Mouse (Mus musculus): ENCODE data around the gene Midn. TPM values are rescaled to one million over a fixed set of nuclear protein-coding genes. Genes with fewer than 3 reads are reported as not detected.

The Midn gene
- polyA plus RNA-seq, 1 experiment from 2014 or later = 46.2 TPM

DNA sequence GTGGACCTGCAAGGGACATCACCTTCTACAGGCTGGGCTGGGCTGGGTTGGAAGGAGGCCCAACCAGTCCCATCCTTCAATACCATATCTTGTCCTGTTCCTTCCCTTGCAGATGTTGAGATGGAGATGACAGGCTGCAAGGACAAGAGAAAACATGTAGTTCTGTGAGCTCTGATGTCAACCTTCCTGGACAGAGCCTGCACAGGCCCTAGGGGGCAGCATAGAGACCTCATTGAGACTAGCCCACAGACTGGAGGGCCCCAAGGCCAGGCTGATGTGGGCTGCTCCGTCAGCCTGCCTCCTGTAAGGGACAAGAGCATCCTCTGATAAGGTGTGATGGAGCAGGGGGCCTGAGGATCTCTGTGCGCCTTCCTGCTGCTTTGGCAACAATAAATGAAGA lies 26.6 kb downstream of the Midn start:
- H3K4me3 ChIP-seq (ENCODE audit: low read length) = no peak overlapping the region
- no peak overlapping the region for H3K9ac ChIP-seq (ENCODE audit: low read depth, low read length)
- H3K27me3 ChIP-seq (ENCODE audit: control insufficient read depth, insufficient read depth, low read length) = no peaks in the 10 kb centered on the region; the same call in 1 of the 2 replicates
- ATAC-seq (ENCODE audit: low FRiP score, low TSS enrichment) = no peak
- no peaks in the 10 kb centered on the region for H3K9me3 ChIP-seq (ENCODE audit: control insufficient read depth, low read length)
- peaks cover 17% of the 10 kb centered on the region for H3K4me1 ChIP-seq (ENCODE audit: control insufficient read depth, insufficient read depth, low read length)
- H3K36me3 ChIP-seq (ENCODE audit: control insufficient read depth, insufficient read depth, low read length) = peaks cover 31% of the 10 kb centered on the region
- no peak overlapping the region for H3K27ac ChIP-seq (ENCODE audit: low read depth, low read length)
- 52% methylated on average over 2 of the region's 2 CpGs for WGBS
- H3K4me2 ChIP-seq (replicated peaks; ENCODE audit: low read depth, low read length) = no peak overlapping the region

- Histone ChIP-seq H3K4me2 (replicated peaks; ENCODE audit: low read depth, low read length) (no peak overlapping the region), H3K27me3 (ENCODE audit: control insufficient read depth, insufficient read depth, low read length) (no peaks in the 10 kb centered on the region; the same call in 1 of the 2 replicates), H3K9ac (ENCODE audit: low read depth, low read length) (peak overlapping the region; percentile 23; the same call in 1 of the 2 replicates), H3K4me1 (ENCODE audit: control insufficient read depth, insufficient read depth, low read length) (peaks cover 17% of the 10 kb centered on the region), H3K27ac (ENCODE audit: low read depth, low read length) (no peak overlapping the region), H3K36me3 (ENCODE audit: control insufficient read depth, insufficient read depth, low read length) (peaks cover 21% of the 10 kb centered on the region), H3K4me3 (ENCODE audit: low read length) (no peak overlapping the region), H3K9me3 (ENCODE audit: control insufficient read depth, low read length) (no peaks in the 10 kb centered on the region)
- 21% methylated on average over 4 of the region's 4 CpGs for WGBS
- no peak for ATAC-seq (ENCODE audit: low FRiP score, low TSS enrichment)
Measured at GRCm38 (mm10) chr10:80175536-80176269, 27.6 kb downstream of the Midn start.

DNA sequence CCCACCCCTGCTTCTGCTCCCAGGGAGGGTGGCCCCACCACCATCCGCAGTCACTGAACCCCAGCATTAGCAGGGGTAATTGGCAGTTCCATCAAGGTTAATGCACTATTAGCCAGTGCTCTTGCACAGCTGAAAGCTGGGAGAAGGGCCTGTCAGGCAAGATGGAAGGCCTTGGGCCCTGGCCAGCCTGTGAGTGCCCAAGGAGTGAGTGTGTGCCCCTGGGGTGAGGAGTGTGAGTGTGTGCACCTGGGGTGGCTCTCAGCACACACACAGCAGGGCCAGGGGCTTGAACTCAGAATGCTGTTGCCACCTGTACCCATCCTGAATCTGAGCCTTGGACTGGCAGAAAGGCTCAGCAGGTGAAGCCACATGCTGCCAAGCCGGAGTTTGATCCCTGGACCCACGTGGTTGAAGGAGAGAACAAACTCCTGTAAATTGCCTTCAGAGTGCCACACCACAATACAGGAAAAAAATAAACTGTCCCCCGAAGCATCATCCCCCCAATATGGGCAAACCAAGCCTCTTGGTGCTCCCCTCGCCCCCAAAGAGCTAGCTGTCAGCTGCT lies 28.3 kb downstream of the Midn start:
- no peak overlapping the region for H3K4me2 ChIP-seq (replicated peaks; ENCODE audit: low read depth, low read length)
- H3K27ac ChIP-seq (ENCODE audit: low read depth, low read length) = no peak overlapping the region
- H3K4me3 ChIP-seq (ENCODE audit: low read length) = no peak overlapping the region
- H3K9me3 ChIP-seq (ENCODE audit: control insufficient read depth, low read length) = no peaks in the 10 kb centered on the region
- H3K9ac ChIP-seq (ENCODE audit: low read depth, low read length) = no peak overlapping the region
- peaks cover 21% of the 10 kb centered on the region for H3K4me1 ChIP-seq (ENCODE audit: control insufficient read depth, insufficient read depth, low read length)
- no peak for ATAC-seq (ENCODE audit: low FRiP score, low TSS enrichment)
- no peaks in the 10 kb centered on the region; the same call in 1 of the 2 replicates for H3K27me3 ChIP-seq (ENCODE audit: control insufficient read depth, insufficient read depth, low read length)
- 86% methylated on average over 5 of the region's 5 CpGs for WGBS
- peaks cover 15% of the 10 kb centered on the region for H3K36me3 ChIP-seq (ENCODE audit: control insufficient read depth, insufficient read depth, low read length)

DNA sequence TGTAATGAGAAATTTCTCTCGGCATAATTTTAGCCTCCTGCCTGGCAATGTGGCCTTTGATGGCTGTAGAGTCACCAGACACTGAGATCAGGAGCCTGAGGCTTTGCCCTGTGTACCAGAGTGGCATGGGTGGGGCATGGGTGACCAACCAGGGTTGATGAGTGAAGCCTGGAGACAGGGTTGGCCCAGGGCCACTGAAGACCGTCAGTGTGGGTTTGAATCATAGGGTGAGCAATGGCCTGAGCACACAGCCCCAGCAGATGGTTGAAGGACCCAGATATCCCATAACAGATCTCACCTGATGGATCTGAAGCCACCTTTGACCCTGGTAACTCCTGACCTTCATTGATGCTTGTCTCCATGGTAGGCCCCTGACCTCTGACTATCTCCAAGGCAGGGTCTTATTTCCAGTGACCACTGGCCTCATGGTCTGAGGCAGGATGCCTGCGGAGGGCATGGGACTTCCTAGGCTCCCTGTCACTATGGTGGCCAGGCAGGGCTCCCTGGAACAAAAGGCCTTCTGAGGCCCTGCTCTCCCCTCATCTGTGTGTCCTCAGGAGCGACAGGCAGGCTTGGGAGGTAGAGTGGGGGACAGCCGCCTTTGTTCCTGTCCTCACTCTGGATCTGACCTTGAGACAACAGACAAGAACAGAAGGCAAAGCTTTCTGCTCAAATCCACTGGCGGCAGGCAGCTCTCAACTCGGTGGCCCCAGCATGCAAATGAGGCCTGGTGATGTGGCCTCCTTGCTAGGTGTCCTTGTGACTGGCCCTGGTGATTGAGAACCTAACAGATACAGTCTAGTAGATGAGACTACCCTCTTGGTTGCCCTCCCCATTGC lies 29.6 kb downstream of the Midn start:
- Histone ChIP-seq H3K4me3 (ENCODE audit: low read length) (no peak overlapping the region), H3K9ac (ENCODE audit: low read depth, low read length) (no peak overlapping the region), H3K27me3 (ENCODE audit: control insufficient read depth, insufficient read depth, low read length) (no peaks in the 10 kb centered on the region; the same call in 1 of the 2 replicates), H3K9me3 (ENCODE audit: control insufficient read depth, low read length) (no peaks in the 10 kb centered on the region), H3K4me2 (replicated peaks; ENCODE audit: low read depth, low read length) (no peak overlapping the region), H3K4me1 (ENCODE audit: control insufficient read depth, insufficient read depth, low read length) (peaks cover 14% of the 10 kb centered on the region), H3K36me3 (ENCODE audit: control insufficient read depth, insufficient read depth, low read length) (peaks cover 7% of the 10 kb centered on the region; the same call in 1 of the 2 replicates), H3K27ac (ENCODE audit: low read depth, low read length) (no peak overlapping the region)
- ATAC-seq (ENCODE audit: low FRiP score, low TSS enrichment) = no peak
- WGBS = 75% methylated on average over 7 of the region's 7 CpGs

DNA sequence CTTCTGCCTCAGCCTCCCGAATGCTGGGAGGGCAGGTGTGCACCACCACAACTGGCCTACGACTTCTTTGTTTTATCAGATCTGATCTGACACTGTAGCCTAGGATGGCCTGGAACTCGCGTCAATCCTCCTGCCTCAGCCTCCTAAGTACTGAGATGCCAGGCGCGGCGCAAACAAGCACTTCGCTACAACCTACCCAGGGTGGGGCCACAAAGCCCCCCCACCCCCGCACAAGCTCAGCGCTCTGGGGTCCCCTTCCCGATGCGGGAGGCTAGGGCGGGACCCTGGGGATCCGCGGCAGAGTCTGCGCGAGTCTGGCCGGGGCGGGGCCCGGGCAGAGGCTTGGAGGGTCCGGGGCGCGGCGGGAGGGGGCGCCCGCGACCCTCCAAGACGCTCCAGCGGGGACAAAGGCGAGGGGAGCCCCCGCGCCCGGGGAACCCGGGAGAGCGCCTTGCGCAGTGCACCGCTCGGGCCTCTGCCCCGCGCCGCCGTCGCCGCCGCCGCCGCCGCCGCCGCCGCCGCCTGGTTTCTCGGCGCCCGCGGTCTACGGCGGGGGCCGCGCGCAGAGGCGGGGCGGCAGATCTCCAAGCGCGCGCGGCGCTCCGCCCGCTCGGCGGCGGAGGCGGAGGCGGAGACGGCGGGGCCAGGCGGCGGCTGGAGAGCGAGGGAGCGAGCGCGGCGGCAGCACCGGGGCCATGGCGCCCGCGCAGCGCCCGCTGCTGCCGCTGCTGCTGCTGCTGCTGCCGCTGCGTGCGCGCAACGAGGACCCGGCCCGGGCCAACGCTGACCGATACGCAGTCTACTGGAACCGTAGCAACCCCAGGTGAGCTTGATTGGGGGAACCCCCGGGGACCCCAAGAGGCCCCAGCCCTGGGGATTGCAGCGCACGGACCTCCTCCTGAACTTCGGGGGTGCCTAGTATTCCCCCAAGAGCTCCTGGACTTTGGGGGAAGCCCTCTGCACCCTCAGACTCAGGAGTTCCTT lies 31.3 kb downstream of the Midn start, which contains the start of gene Efna2:
Efna2 (plus strand) TSS at position 415 of the 984 bp plus-strand sequence.
- Histone ChIP-seq H3K4me2 (replicated peaks; ENCODE audit: low read depth, low read length) (peak within 1 kb of the TSS; percentile 81), H3K9me3 (ENCODE audit: control insufficient read depth, low read length) (no peaks in the 10 kb centered on the region), H3K9ac (ENCODE audit: low read depth, low read length) (peak within 1 kb of the TSS; percentile 82), H3K4me3 (ENCODE audit: low read length) (peak within 1 kb of the TSS; percentile 75), H3K4me1 (ENCODE audit: control insufficient read depth, insufficient read depth, low read length) (peaks cover 11% of the 10 kb centered on the region), H3K27ac (ENCODE audit: low read depth, low read length) (no peak within 1 kb of the TSS; the same call in 1 of the 2 replicates), H3K36me3 (ENCODE audit: control insufficient read depth, insufficient read depth, low read length) (peaks cover 7% of the 10 kb centered on the region; the same call in 1 of the 2 replicates), H3K27me3 (ENCODE audit: control insufficient read depth, insufficient read depth, low read length) (no peaks in the 10 kb centered on the region; the same call in 1 of the 2 replicates)
- 1% methylated on average over 70 of the region's 106 CpGs for WGBS
- peak; percentile 71 for ATAC-seq (ENCODE audit: low FRiP score, low TSS enrichment)

DNA sequence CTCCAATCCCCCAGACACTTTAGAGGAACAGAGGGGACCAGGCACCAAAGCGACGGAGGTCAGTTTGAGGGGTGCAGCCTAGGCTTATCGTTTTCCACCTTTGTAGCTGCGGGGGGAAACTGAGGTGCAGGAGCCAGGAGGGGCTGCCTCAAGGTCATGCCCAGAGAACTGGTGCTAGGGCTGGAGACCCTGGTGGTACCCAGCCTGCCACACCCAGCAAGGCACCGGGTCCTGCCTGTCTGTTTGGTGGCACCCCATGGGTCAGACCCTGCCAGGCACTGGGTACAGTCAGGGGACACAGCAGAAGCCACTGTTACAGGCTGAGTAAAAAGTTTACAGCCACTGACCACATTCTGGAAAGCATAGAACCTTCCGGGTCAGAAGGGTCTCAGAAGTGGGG lies 32.2 kb downstream of the Midn start:
- peak overlapping the region; percentile 75 for H3K4me3 ChIP-seq (ENCODE audit: low read length)
- H3K4me1 ChIP-seq (ENCODE audit: control insufficient read depth, insufficient read depth, low read length) = peaks cover 11% of the 10 kb centered on the region
- peak overlapping the region; percentile 81 for H3K4me2 ChIP-seq (replicated peaks; ENCODE audit: low read depth, low read length)
- no peak overlapping the region for H3K27ac ChIP-seq (ENCODE audit: low read depth, low read length)
- peak overlapping the region; percentile 82 for H3K9ac ChIP-seq (ENCODE audit: low read depth, low read length)
- ATAC-seq (ENCODE audit: low FRiP score, low TSS enrichment) = no peak
- H3K36me3 ChIP-seq (ENCODE audit: control insufficient read depth, insufficient read depth, low read length) = peaks cover 3% of the 10 kb centered on the region; the same call in 1 of the 2 replicates
- no peaks in the 10 kb centered on the region for H3K9me3 ChIP-seq (ENCODE audit: control insufficient read depth, low read length)
- 45% methylated on average over 6 of the region's 6 CpGs for WGBS
- H3K27me3 ChIP-seq (ENCODE audit: control insufficient read depth, insufficient read depth, low read length) = no peaks in the 10 kb centered on the region; the same call in 1 of the 2 replicates

- Histone ChIP-seq H3K27ac (ENCODE audit: low read depth, low read length) (no peak overlapping the region), H3K4me2 (replicated peaks; ENCODE audit: low read depth, low read length) (peak overlapping the region; percentile 81)
- WGBS = 45% methylated on average over 5 of the region's 5 CpGs
Measured at GRCm38 (mm10) chr10:80180823-80181222, 32.8 kb downstream of the Midn start.

DNA sequence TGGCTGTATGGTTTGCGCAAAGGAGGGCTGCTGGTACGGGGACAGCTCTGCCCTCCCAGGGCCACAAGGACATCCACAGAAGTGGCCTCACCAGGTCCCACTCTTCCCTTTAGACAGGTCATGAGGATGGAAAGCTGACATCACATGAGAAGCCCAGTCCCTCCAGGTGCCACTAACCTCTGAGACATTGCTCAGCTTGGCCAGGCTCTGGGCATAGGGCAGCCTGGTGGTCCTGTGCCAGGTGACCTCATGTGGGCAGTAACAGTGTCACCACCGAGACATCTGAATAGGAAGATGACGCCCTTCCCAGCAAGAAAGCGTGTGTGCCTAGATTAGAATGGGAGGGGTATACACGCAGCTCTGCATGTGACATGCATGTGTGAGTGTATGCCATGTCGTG lies 34.5 kb downstream of the Midn start:
- peaks cover 4% of the 10 kb centered on the region; the same call in 1 of the 2 replicates for H3K36me3 ChIP-seq (ENCODE audit: control insufficient read depth, insufficient read depth, low read length)

More at GRCm38 (mm10) chr10:80180823-80181222, 32.8 kb downstream of the Midn start:
- H3K9ac ChIP-seq (ENCODE audit: low read depth, low read length) = peak overlapping the region; percentile 82; the same call in 1 of the 2 replicates
- ATAC-seq (ENCODE audit: low FRiP score, low TSS enrichment) = no peak
- peaks cover 3% of the 10 kb centered on the region; the same call in 1 of the 2 replicates for H3K36me3 ChIP-seq (ENCODE audit: control insufficient read depth, insufficient read depth, low read length)
- H3K4me3 ChIP-seq (ENCODE audit: low read length) = peak overlapping the region; percentile 75; the same call in 1 of the 2 replicates
- H3K27me3 ChIP-seq (ENCODE audit: control insufficient read depth, insufficient read depth, low read length) = no peaks in the 10 kb centered on the region; the same call in 1 of the 2 replicates
- H3K9me3 ChIP-seq (ENCODE audit: control insufficient read depth, low read length) = no peaks in the 10 kb centered on the region
- H3K4me1 ChIP-seq (ENCODE audit: control insufficient read depth, insufficient read depth, low read length) = peaks cover 11% of the 10 kb centered on the region

More for the DNA sequence above, 34.5 kb downstream of the Midn start:
- ATAC-seq (ENCODE audit: low FRiP score, low TSS enrichment) = no peak
- Histone ChIP-seq H3K9me3 (ENCODE audit: control insufficient read depth, low read length) (no peaks in the 10 kb centered on the region), H3K4me2 (replicated peaks; ENCODE audit: low read depth, low read length) (no peak overlapping the region), H3K4me1 (ENCODE audit: control insufficient read depth, insufficient read depth, low read length) (peaks cover 11% of the 10 kb centered on the region), H3K4me3 (ENCODE audit: low read length) (no peak overlapping the region), H3K27ac (ENCODE audit: low read depth, low read length) (no peak overlapping the region), H3K27me3 (ENCODE audit: control insufficient read depth, insufficient read depth, low read length) (no peaks in the 10 kb centered on the region; the same call in 1 of the 2 replicates), H3K9ac (ENCODE audit: low read depth, low read length) (no peak overlapping the region)
- WGBS = 94% methylated on average over 7 of the region's 7 CpGs

All from kidney, embryonic 14.5 days (tissue).